Mouse (Mus musculus): Measurements from ENCODE around the gene Isy1. TPM values are rescaled to one million over a fixed set of nuclear protein-coding genes. Genes with fewer than 3 reads are reported as not detected.
A peak's percentile ranks its signal among the peaks of the same experiment; 100 is the strongest.

Isy1 gene
- polyA plus RNA-seq, 1 experiment from 2014 or later, result 21.4 TPM

GRCm38 (mm10) chr6:87779174-87780165, 59.1 kb downstream of the Isy1 start:
- TF ChIP-seq CTCF (IDR thresholded peaks at IDR 0.05) (peak; percentile 55), EP300 (IDR thresholded peaks at IDR 0.05) (no peak)
- DNase-seq (ENCODE audit: low spot score) (no peak), ATAC-seq (0 out of 2 replicates have a peak, but pooled peaks have one; percentile 32)
- no peak overlapping the region for H3K9ac ChIP-seq (replicated peaks; ENCODE audit: low read depth)
- H3K27ac ChIP-seq (ENCODE audit: low read length), result no peak overlapping the region
- H3K4me2 ChIP-seq (replicated peaks; ENCODE audit: low read depth, low read length), result no peak overlapping the region
- no peaks in the 10 kb centered on the region for H3K36me3 ChIP-seq (ENCODE audit: insufficient read depth, low read length)
- H3K4me3 ChIP-seq (ENCODE audit: low read depth, low read length), result no peak overlapping the region
- H3K9me3 ChIP-seq (ENCODE audit: low read length), result no peaks in the 10 kb centered on the region
- no peaks in the 10 kb centered on the region for H3K27me3 ChIP-seq (replicated peaks; ENCODE audit: insufficient read depth, low read length)
- WGBS, result 86% methylated on average over 11 of the region's 11 CpGs
- H3K4me1 ChIP-seq (ENCODE audit: insufficient read depth, low read depth, low read length), result no peaks in the 10 kb centered on the region

- Histone ChIP-seq H3K4me2 (replicated peaks; ENCODE audit: low read depth, low read length) (no peak overlapping the region), H3K9ac (replicated peaks; ENCODE audit: low read depth) (no peak overlapping the region), H3K4me1 (ENCODE audit: insufficient read depth, low read depth, low read length) (no peaks in the 10 kb centered on the region), H3K9me3 (ENCODE audit: low read length) (no peaks in the 10 kb centered on the region), H3K27me3 (replicated peaks; ENCODE audit: insufficient read depth, low read length) (no peaks in the 10 kb centered on the region), H3K27ac (ENCODE audit: low read length) (no peak overlapping the region), H3K36me3 (ENCODE audit: insufficient read depth, low read length) (no peaks in the 10 kb centered on the region), H3K4me3 (ENCODE audit: low read depth, low read length) (no peak overlapping the region)
- WGBS, result 55% methylated on average over 11 of the region's 11 CpGs
- DNase-seq (ENCODE audit: low spot score) (peak; percentile 16), ATAC-seq (peak; percentile 28)
- no peak for TF ChIP-seq EP300 (IDR thresholded peaks at IDR 0.05)
- no peak for TF ChIP-seq CTCF (IDR thresholded peaks at IDR 0.05)
Observed at GRCm38 (mm10) chr6:87778294-87779173, 60.1 kb downstream of the Isy1 start.

- H3K4me2 ChIP-seq (replicated peaks; ENCODE audit: low read depth, low read length), result no peak within 1 kb of the TSS
- no peak for ATAC-seq
- no peak within 1 kb of the TSS for H3K27ac ChIP-seq (ENCODE audit: low read length)
- no peak for TF ChIP-seq CTCF (IDR thresholded peaks at IDR 0.05)
- no peak for TF ChIP-seq EP300 (IDR thresholded peaks at IDR 0.05)
- WGBS, result 39% methylated on average over 2 of the region's 2 CpGs
- H3K27me3 ChIP-seq (replicated peaks; ENCODE audit: insufficient read depth, low read length), result no peaks in the 10 kb centered on the region
- H3K4me3 ChIP-seq (ENCODE audit: low read depth, low read length), result no peak within 1 kb of the TSS
- H3K9ac ChIP-seq (replicated peaks; ENCODE audit: low read depth), result no peak within 1 kb of the TSS
- H3K36me3 ChIP-seq (ENCODE audit: insufficient read depth, low read length), result no peaks in the 10 kb centered on the region
- no peaks in the 10 kb centered on the region for H3K4me1 ChIP-seq (ENCODE audit: insufficient read depth, low read depth, low read length)
- DNase-seq (ENCODE audit: low spot score), result no peak
- H3K9me3 ChIP-seq (ENCODE audit: low read length), result no peaks in the 10 kb centered on the region
Observed at GRCm38 (mm10) chr6:87777842-87778241, 60.8 kb downstream of the Isy1 start, which contains the start of gene Gp9. TSS of gene Gp9 (plus strand) at chr6:87778072.

GRCm38 (mm10) chr6:87776663-87777062, 61.9 kb downstream of the Isy1 start:
- no peaks in the 10 kb centered on the region for H3K27me3 ChIP-seq (replicated peaks; ENCODE audit: insufficient read depth, low read length)
- no peaks in the 10 kb centered on the region for H3K36me3 ChIP-seq (ENCODE audit: insufficient read depth, low read length)
- ATAC-seq (no peak), DNase-seq (ENCODE audit: low spot score) (no peak)
- H3K4me3 ChIP-seq (ENCODE audit: low read depth, low read length), result no peak overlapping the region
- H3K4me2 ChIP-seq (replicated peaks; ENCODE audit: low read depth, low read length), result no peak overlapping the region
- no peak overlapping the region for H3K9ac ChIP-seq (replicated peaks; ENCODE audit: low read depth)
- 67% methylated on average over 1 of the region's 1 CpGs for WGBS
- TF ChIP-seq EP300 (IDR thresholded peaks at IDR 0.05) (no peak), CTCF (IDR thresholded peaks at IDR 0.05) (no peak)
- H3K9me3 ChIP-seq (ENCODE audit: low read length), result no peaks in the 10 kb centered on the region
- H3K27ac ChIP-seq (ENCODE audit: low read length), result no peak overlapping the region
- H3K4me1 ChIP-seq (ENCODE audit: insufficient read depth, low read depth, low read length), result no peaks in the 10 kb centered on the region

GRCm38 (mm10) chr6:87775588-87776245, 62.9 kb downstream of the Isy1 start:
- no peaks in the 10 kb centered on the region for H3K36me3 ChIP-seq (ENCODE audit: insufficient read depth, low read length)
- no peaks in the 10 kb centered on the region for H3K27me3 ChIP-seq (replicated peaks; ENCODE audit: insufficient read depth, low read length)
- no peaks in the 10 kb centered on the region for H3K4me1 ChIP-seq (ENCODE audit: insufficient read depth, low read depth, low read length)
- no peak overlapping the region for H3K4me3 ChIP-seq (ENCODE audit: low read depth, low read length)
- no peak for ATAC-seq
- no peaks in the 10 kb centered on the region for H3K9me3 ChIP-seq (ENCODE audit: low read length)
- no peak overlapping the region for H3K4me2 ChIP-seq (replicated peaks; ENCODE audit: low read depth, low read length)
- H3K27ac ChIP-seq (ENCODE audit: low read length), result no peak overlapping the region
- H3K9ac ChIP-seq (replicated peaks; ENCODE audit: low read depth), result no peak overlapping the region
- TF ChIP-seq EP300 (IDR thresholded peaks at IDR 0.05) (no peak), CTCF (IDR thresholded peaks at IDR 0.05) (no peak)
- no peak for DNase-seq (ENCODE audit: low spot score)
- WGBS, result 48% methylated on average over 3 of the region's 3 CpGs
